Mouse (Mus musculus): ENCODE measurements at regions not wholly inside any gene's neighbourhood (a gene's known extent, or its start where the extent isn't known, plus 50 kb on each side); places are given as distances from the start of the nearest gene placed in this dataset.
A peak's percentile ranks its signal among the peaks of the same experiment; 100 is the strongest.

- ATAC-seq (replicated peaks; ENCODE audit: low FRiP score, low read depth): no peak
- Histone ChIP-seq H3K36me3 (ENCODE audit: insufficient read depth, low read length) (no peaks in the 10 kb centered on the region), H3K4me3 (replicated peaks; ENCODE audit: low read depth, low read length) (no peak overlapping the region), H3K27ac (no peak overlapping the region), H3K9ac (ENCODE audit: low read depth, low read length) (no peak overlapping the region), H3K27me3 (ENCODE audit: insufficient read depth, low read length) (no peaks in the 10 kb centered on the region), H3K4me2 (ENCODE audit: low read length) (no peak overlapping the region), H3K4me1 (replicated peaks; ENCODE audit: insufficient read depth, low read length) (no peaks in the 10 kb centered on the region), H3K9me3 (replicated peaks; ENCODE audit: low read length) (no peaks in the 10 kb centered on the region)
- WGBS: 45% methylated on average over 5 of the region's 5 CpGs
- peak; percentile 22 for DNase-seq (ENCODE audit: low spot score)
- TF ChIP-seq CTCF (IDR thresholded peaks at IDR 0.05; ENCODE audit: low read depth): no peak
These were observed 450.7 kb downstream of the Fgf9 start for GRCm38 (mm10) chr14:58520976-58521549.

GRCm38 (mm10) chr14:58520384-58520783 is 450.0 kb downstream of the Fgf9 start:
- H3K36me3 ChIP-seq (ENCODE audit: insufficient read depth, low read length): no peaks in the 10 kb centered on the region
- no peak overlapping the region for H3K9ac ChIP-seq (ENCODE audit: low read depth, low read length)
- no peaks in the 10 kb centered on the region for H3K27me3 ChIP-seq (ENCODE audit: insufficient read depth, low read length)
- no peak for DNase-seq (ENCODE audit: low spot score)
- H3K4me3 ChIP-seq (replicated peaks; ENCODE audit: low read depth, low read length): no peak overlapping the region
- WGBS: 80% methylated on average over 5 of the region's 5 CpGs
- ATAC-seq (replicated peaks; ENCODE audit: low FRiP score, low read depth): no peak
- no peaks in the 10 kb centered on the region for H3K4me1 ChIP-seq (replicated peaks; ENCODE audit: insufficient read depth, low read length)
- no peak overlapping the region for H3K4me2 ChIP-seq (ENCODE audit: low read length)
- H3K9me3 ChIP-seq (replicated peaks; ENCODE audit: low read length): no peaks in the 10 kb centered on the region
- no peak overlapping the region for H3K27ac ChIP-seq
- TF ChIP-seq CTCF (IDR thresholded peaks at IDR 0.05; ENCODE audit: low read depth): no peak

GRCm38 (mm10) chr14:58519086-58519485 is 448.7 kb downstream of the Fgf9 start:
- H3K27me3 ChIP-seq (ENCODE audit: insufficient read depth, low read length): no peaks in the 10 kb centered on the region
- H3K9me3 ChIP-seq (replicated peaks; ENCODE audit: low read length): no peaks in the 10 kb centered on the region
- no peak overlapping the region for H3K27ac ChIP-seq
- H3K9ac ChIP-seq (ENCODE audit: low read depth, low read length): no peak overlapping the region
- DNase-seq (ENCODE audit: low spot score) (no peak), ATAC-seq (replicated peaks; ENCODE audit: low FRiP score, low read depth) (no peak)
- H3K4me3 ChIP-seq (replicated peaks; ENCODE audit: low read depth, low read length): no peak overlapping the region
- WGBS: 83% methylated on average over 1 of the region's 1 CpGs
- H3K36me3 ChIP-seq (ENCODE audit: insufficient read depth, low read length): no peaks in the 10 kb centered on the region
- H3K4me1 ChIP-seq (replicated peaks; ENCODE audit: insufficient read depth, low read length): no peaks in the 10 kb centered on the region
- H3K4me2 ChIP-seq (ENCODE audit: low read length): no peak overlapping the region
- no peak for TF ChIP-seq CTCF (IDR thresholded peaks at IDR 0.05; ENCODE audit: low read depth)

GRCm38 (mm10) chr14:58516543-58516942 is 446.2 kb downstream of the Fgf9 start:
- no peak overlapping the region for H3K27ac ChIP-seq
- H3K9me3 ChIP-seq (replicated peaks; ENCODE audit: low read length): no peaks in the 10 kb centered on the region
- no peaks in the 10 kb centered on the region for H3K4me1 ChIP-seq (replicated peaks; ENCODE audit: insufficient read depth, low read length)
- H3K4me2 ChIP-seq (ENCODE audit: low read length): no peak overlapping the region
- peak; percentile 79 for DNase-seq (ENCODE audit: low spot score)
- no peak for TF ChIP-seq CTCF (IDR thresholded peaks at IDR 0.05; ENCODE audit: low read depth)
- no peaks in the 10 kb centered on the region for H3K36me3 ChIP-seq (ENCODE audit: insufficient read depth, low read length)
- H3K4me3 ChIP-seq (replicated peaks; ENCODE audit: low read depth, low read length): no peak overlapping the region
- H3K9ac ChIP-seq (ENCODE audit: low read depth, low read length): no peak overlapping the region
- H3K27me3 ChIP-seq (ENCODE audit: insufficient read depth, low read length): no peaks in the 10 kb centered on the region
- ATAC-seq (replicated peaks; ENCODE audit: low FRiP score, low read depth): peak; percentile 72
- 34% methylated on average over 4 of the region's 4 CpGs for WGBS

- Histone ChIP-seq H3K9me3 (replicated peaks; ENCODE audit: low read length) (no peaks in the 10 kb centered on the region), H3K27me3 (ENCODE audit: insufficient read depth, low read length) (no peaks in the 10 kb centered on the region), H3K4me1 (replicated peaks; ENCODE audit: insufficient read depth, low read length) (no peaks in the 10 kb centered on the region), H3K36me3 (ENCODE audit: insufficient read depth, low read length) (no peaks in the 10 kb centered on the region), H3K9ac (ENCODE audit: low read depth, low read length) (no peak overlapping the region), H3K27ac (no peak overlapping the region), H3K4me2 (ENCODE audit: low read length) (no peak overlapping the region), H3K4me3 (replicated peaks; ENCODE audit: low read depth, low read length) (no peak overlapping the region)
- WGBS: 94% methylated on average over 6 of the region's 6 CpGs
- DNase-seq (ENCODE audit: low spot score): no peak
- ATAC-seq (replicated peaks; ENCODE audit: low FRiP score, low read depth): no peak
- no peak for TF ChIP-seq CTCF (IDR thresholded peaks at IDR 0.05; ENCODE audit: low read depth)
These were observed 441.8 kb downstream of the Fgf9 start for GRCm38 (mm10) chr14:58512177-58512576.

GRCm38 (mm10) chr14:58511571-58511985 is 441.2 kb downstream of the Fgf9 start:
- DNase-seq (ENCODE audit: low spot score) (peak; percentile 24), ATAC-seq (replicated peaks; ENCODE audit: low FRiP score, low read depth) (peak; percentile 51; the same call in 1 of the 2 replicates)
- no peaks in the 10 kb centered on the region for H3K9me3 ChIP-seq (replicated peaks; ENCODE audit: low read length)
- no peak overlapping the region for H3K4me3 ChIP-seq (replicated peaks; ENCODE audit: low read depth, low read length)
- H3K9ac ChIP-seq (ENCODE audit: low read depth, low read length): no peak overlapping the region
- 37% methylated on average over 4 of the region's 4 CpGs for WGBS
- no peaks in the 10 kb centered on the region for H3K36me3 ChIP-seq (ENCODE audit: insufficient read depth, low read length)
- no peak for TF ChIP-seq CTCF (IDR thresholded peaks at IDR 0.05; ENCODE audit: low read depth)
- no peak overlapping the region; the same call in 1 of the 2 replicates for H3K27ac ChIP-seq
- H3K27me3 ChIP-seq (ENCODE audit: insufficient read depth, low read length): no peaks in the 10 kb centered on the region
- no peaks in the 10 kb centered on the region for H3K4me1 ChIP-seq (replicated peaks; ENCODE audit: insufficient read depth, low read length)
- H3K4me2 ChIP-seq (ENCODE audit: low read length): no peak overlapping the region

- Histone ChIP-seq H3K27ac (no peak overlapping the region), H3K9me3 (replicated peaks; ENCODE audit: low read length) (no peaks in the 10 kb centered on the region), H3K27me3 (ENCODE audit: insufficient read depth, low read length) (no peaks in the 10 kb centered on the region), H3K4me3 (replicated peaks; ENCODE audit: low read depth, low read length) (no peak overlapping the region), H3K4me1 (replicated peaks; ENCODE audit: insufficient read depth, low read length) (no peaks in the 10 kb centered on the region), H3K4me2 (ENCODE audit: low read length) (no peak overlapping the region), H3K9ac (ENCODE audit: low read depth, low read length) (no peak overlapping the region), H3K36me3 (ENCODE audit: insufficient read depth, low read length) (no peaks in the 10 kb centered on the region)
- TF ChIP-seq CTCF (IDR thresholded peaks at IDR 0.05; ENCODE audit: low read depth): peak; percentile 40; the same call in 1 of the 2 replicates
- ATAC-seq (replicated peaks; ENCODE audit: low FRiP score, low read depth) (no peak), DNase-seq (ENCODE audit: low spot score) (no peak)
- WGBS: 84% methylated on average over 4 of the region's 4 CpGs
These were observed 440.4 kb downstream of the Fgf9 start for GRCm38 (mm10) chr14:58510790-58511189.

All from kidney, postnatal 0 days (tissue).